Comparison of ENCODE assay signal across 19 mouse cellular contexts in genomic region chr12:72674820-72675219, GRCm38 (mm10). TPM values are rescaled to one million over a fixed set of nuclear protein-coding genes. Genes with fewer than 3 reads are reported as not detected.
DNase-seq lines count a peak whose midpoint lies in the region; ATAC-seq and TF ChIP-seq lines count a peak whose summit lies in the region.
"Had no signal": no experiment of that assay in that cellular context is flagged by ENCODE, and none has a peak within 500 bp of the region (broad histone marks: within the 10 kb centered on the region; RNA-seq: fewer than 3 reads in every experiment).

No protein-coding gene starts in this region.

- no peaks in the 10 kb centered on the region for H3K36me3 ChIP-seq in heart, postnatal 0 days (replicated peaks; ENCODE audit: control insufficient read depth, insufficient read depth, low read length)
- no peaks in the 10 kb centered on the region for H3K36me3 ChIP-seq in ES-E14 (ENCODE audit: control insufficient read depth, insufficient read depth, low read length, poor library complexity, severe bottlenecking)
- H3K36me3 ChIP-seq in lung, postnatal 0 days (ENCODE audit: insufficient read depth, low read length), result no peaks in the 10 kb centered on the region
- H3K36me3 ChIP-seq: embryonic facial prominence, embryonic 15.5 days; liver, embryonic 13.5 days had no signal

- H3K9ac ChIP-seq in heart, postnatal 0 days (replicated peaks; ENCODE audit: low read depth, low read length), result 0 out of 2 replicates have a peak overlapping the region, but pooled peaks have one; percentile 16
- no peak overlapping the region for H3K9ac ChIP-seq in ES-E14 (ENCODE audit: insufficient read depth, low read depth, low read length, poor library complexity, severe bottlenecking)
- H3K9ac ChIP-seq in lung, postnatal 0 days (replicated peaks; ENCODE audit: low read depth), result no peak overlapping the region
- H3K9ac ChIP-seq: embryonic facial prominence, embryonic 15.5 days; liver, embryonic 13.5 days had no signal

- H3K4me1 ChIP-seq in heart, postnatal 0 days (ENCODE audit: control insufficient read depth, insufficient read depth), result peaks cover 8% of the 10 kb centered on the region
- no peaks in the 10 kb centered on the region for H3K4me1 ChIP-seq in ES-E14 (ENCODE audit: control insufficient read depth in 2 of 2, insufficient read depth in 2 of 2, low read length in 2 of 2, poor library complexity in 1 of 2)
- 0 out of 2 replicates have a peak, but pooled peaks cover 3% of the 10 kb centered on the region for H3K4me1 ChIP-seq in lung, postnatal 0 days (ENCODE audit: insufficient read depth, low read depth, low read length)
- H3K4me1 ChIP-seq: liver, embryonic 13.5 days had no signal

- no peaks in the 10 kb centered on the region for H3K27me3 ChIP-seq in heart, postnatal 0 days (ENCODE audit: control insufficient read depth, insufficient read depth, low read length)
- no peaks in the 10 kb centered on the region for H3K27me3 ChIP-seq in lung, postnatal 0 days (replicated peaks; ENCODE audit: insufficient read depth, low read length)
- H3K27me3 ChIP-seq: embryonic facial prominence, embryonic 15.5 days; liver, embryonic 13.5 days had no signal

- H3K4me2 ChIP-seq in heart, postnatal 0 days (ENCODE audit: low read depth, low read length), result no peak overlapping the region
- no peak overlapping the region for H3K4me2 ChIP-seq in lung, postnatal 0 days (replicated peaks; ENCODE audit: low read depth, low read length)
- H3K4me2 ChIP-seq: embryonic facial prominence, embryonic 15.5 days; liver, embryonic 13.5 days; midbrain, embryonic 11.5 days had no signal

- H3K27ac ChIP-seq in heart, postnatal 0 days (ENCODE audit: low read depth), result peak overlapping the region; percentile 62
- H3K27ac ChIP-seq in ES-E14 (ENCODE audit: insufficient read depth, low read depth, low read length, poor library complexity, severe bottlenecking), result no peak overlapping the region
- peak overlapping the region; percentile 43; the same call in 1 of the 2 replicates for H3K27ac ChIP-seq in lung, postnatal 0 days (ENCODE audit: low read length)
- H3K27ac ChIP-seq: embryonic facial prominence, embryonic 15.5 days; layer of hippocampus, adult 2 months; liver, embryonic 13.5 days had no signal

- 66% methylated on average over 2 of the region's 2 CpGs for WGBS in heart, postnatal 0 days
- 48% methylated on average over 2 of the region's 2 CpGs for WGBS in lung, postnatal 0 days

- in situ Hi-C loops in ES-E14 (cut with MboI; ENCODE audit: low sequenced_read_pairs in 2 of 2, unreplicated experiment in 2 of 2), result loop anchor here in 1 of 2 experiments (25.0 kb wide), 1 partner anchor 213 kb away; no protein-coding TSS in a partner anchor

- no peaks in the 10 kb centered on the region for H3K9me3 ChIP-seq in heart, postnatal 0 days (replicated peaks; ENCODE audit: control insufficient read depth, low read length)
- H3K9me3 ChIP-seq in ES-E14 (ENCODE audit: control insufficient read depth, insufficient read depth, low read depth, low read length), result no peaks in the 10 kb centered on the region; the same call in 1 of the 2 replicates
- no peaks in the 10 kb centered on the region for H3K9me3 ChIP-seq in lung, postnatal 0 days (ENCODE audit: low read length)
- H3K9me3 ChIP-seq: embryonic facial prominence, embryonic 15.5 days; liver, embryonic 13.5 days had no signal

- H3K4me3 ChIP-seq in heart, postnatal 0 days (ENCODE audit: low read depth, low read length), result no peak overlapping the region
- no peak overlapping the region for H3K4me3 ChIP-seq in ES-E14 (ENCODE audit: insufficient read depth in 1 of 2, low read depth in 1 of 2, low read length in 2 of 2, poor library complexity in 1 of 2, severe bottlenecking in 1 of 2)
- no peak overlapping the region for H3K4me3 ChIP-seq in lung, postnatal 0 days (ENCODE audit: low read depth, low read length)
- H3K4me3 ChIP-seq: embryonic facial prominence, embryonic 15.5 days; layer of hippocampus, adult 2 months; liver, embryonic 13.5 days had no signal

- TF ChIP-seq EP300 in heart, postnatal 0 days (IDR thresholded peaks at IDR 0.05; ENCODE audit: low read depth), result no peak
- TF ChIP-seq EP300 in lung, postnatal 0 days (IDR thresholded peaks at IDR 0.05), result no peak

- DNase-seq in heart, postnatal 0 days (ENCODE audit: low spot score), result no peak
- no peak for DNase-seq in heart, postnatal 14 days
- peak; percentile 85 for DNase-seq in 416B (ENCODE audit: low read depth)
- DNase-seq in ES-E14 (ENCODE audit: low read depth, low spot score), result no peak
- DNase-seq in lung, postnatal 0 days (ENCODE audit: low spot score), result peak; percentile 12
- no peak for DNase-seq in frontal cortex, postnatal 36 days (ENCODE audit: low spot score in 2 of 2)
- DNase-seq in adrenal gland, postnatal 10 days, result no peak
- DNase-seq: cerebellum, postnatal 36 days; gastrocnemius, postnatal 14 days; liver, embryonic 13.5 days had no signal

- no peak for ATAC-seq in heart, postnatal 0 days (ENCODE audit: insufficient read depth, low read depth)
- ATAC-seq in lung, postnatal 0 days, result peak; percentile 43
- ATAC-seq: forebrain, embryonic 14.5 days; hindbrain, embryonic 16.5 days had no signal

- TF ChIP-seq CTCF in heart, postnatal 0 days (IDR thresholded peaks at IDR 0.05; ENCODE audit: low read depth), result no peak
- no peak for TF ChIP-seq CTCF in lung, postnatal 0 days (IDR thresholded peaks at IDR 0.05)

- intact Hi-C loops in heart, postnatal 14 days (cut with DNase I), result loop anchor here (10.0 kb wide), 1 partner anchor 1370 kb away; the partner anchor contains the start of gene Dact1

TF ChIP-seq in ES-E14, 5 proteins besides CTCF, POLR2A, EP300 and RAD21:
- TF ChIP-seq HCFC1 (IDR thresholded peaks at IDR 0.05; ENCODE audit: borderline replicate concordance, insufficient read depth, low read length) (no peak), MAFK (IDR thresholded peaks at IDR 0.05; ENCODE audit: insufficient read depth, low read depth, low read length) (peak; percentile 72)

RNA-seq across cellular contexts. Expression of gene Dhrs7, which starts 10.1 kb away (rescaled TPM):
- 65.9 and 91.6 TPM in 2 replicates for total RNA-seq in heart, postnatal 0 days (2014; rRNA removed; ENCODE audit: low replicate concordance)
- polyA plus RNA-seq in heart, postnatal 0 days (2015; fragmentation: Nextera tagmentation; extraction: Ambion mirVana), result 217 and 227 TPM in 2 replicates
- 100 to 1,000 TPM in 1 of 2 experiments, 10 to 100 TPM in 1; 94.6 to 114 TPM for total RNA-seq in heart, postnatal 14 days (2021)
- 11.1 and 24.3 TPM in 2 replicates for total RNA-seq in ES-E14 (2012; rRNA removed)
- 102 and 111 TPM in 2 replicates for polyA plus RNA-seq in lung, postnatal 0 days (2015; fragmentation: Nextera tagmentation; extraction: Ambion mirVana)
- total RNA-seq in adrenal gland, postnatal 10 days (2021), result 100 to 1,000 TPM; 129 to 142 TPM

RNA-seq across cellular contexts. Expression of gene Gm4756, which starts 25.4 kb away (rescaled TPM):
- total RNA-seq in heart, postnatal 0 days (2014; rRNA removed; ENCODE audit: low replicate concordance), result not detected in 2 replicates
- polyA plus RNA-seq in heart, postnatal 0 days (2015; fragmentation: Nextera tagmentation; extraction: Ambion mirVana), result not detected in 2 replicates
- not detected for total RNA-seq in heart, postnatal 14 days (2021)
- total RNA-seq in ES-E14 (2012; rRNA removed), result 0.63 and 0.67 TPM in 2 replicates
- polyA plus RNA-seq in lung, postnatal 0 days (2015; fragmentation: Nextera tagmentation; extraction: Ambion mirVana), result 0.15 TPM in 1 of 2 replicates, not detected in the other
- not detected for total RNA-seq in adrenal gland, postnatal 10 days (2021)
- total RNA-seq: adrenal gland, adult 18-20 months; gastrocnemius, postnatal 14 days; layer of hippocampus, adult 2 months; left cerebral cortex, postnatal 14 days had no signal
- polyA plus RNA-seq: embryonic facial prominence, embryonic 15.5 days; forebrain, embryonic 14.5 days; hindbrain, embryonic 16.5 days; kidney, embryonic 14.5 days; liver, embryonic 13.5 days; midbrain, embryonic 11.5 days; neural tube, embryonic 11.5 days had no signal

Comparison
In these comparisons a context has a peak if more than half of its experiments do, and no peak if none do; other contexts are left out.
1. DNase-seq: peak in 416B (single experiment) and lung, postnatal 0 days (single experiment); none in heart, postnatal 0 days (single experiment), heart, postnatal 14 days (0 of 2), ES-E14 (single experiment), frontal cortex, postnatal 36 days (0 of 2) and adrenal gland, postnatal 10 days (single experiment).